Mouse (Mus musculus) embryonic fibroblast, embryonic 13.5 days (primary cell): Measurements from ENCODE around the gene Ankrd65.

Source experiments
- CTCF ChIP-seq: IDR thresholded peaks from 2 replicates; pipeline ENCODE4 v1.5.1; 2011; ENCODE audit warnings: mild to moderate bottlenecking, control low read depth, low read length, moderate library complexity, borderline replicate concordance; ENCODE audit not compliant: insufficient read depth
- POLR2A ChIP-seq: IDR thresholded peaks from 2 replicates; pipeline ENCODE4 v1.6.1; 2011; ENCODE audit warnings: low read depth, mild to moderate bottlenecking, control low read depth, low read length, moderate library complexity

DNA sequence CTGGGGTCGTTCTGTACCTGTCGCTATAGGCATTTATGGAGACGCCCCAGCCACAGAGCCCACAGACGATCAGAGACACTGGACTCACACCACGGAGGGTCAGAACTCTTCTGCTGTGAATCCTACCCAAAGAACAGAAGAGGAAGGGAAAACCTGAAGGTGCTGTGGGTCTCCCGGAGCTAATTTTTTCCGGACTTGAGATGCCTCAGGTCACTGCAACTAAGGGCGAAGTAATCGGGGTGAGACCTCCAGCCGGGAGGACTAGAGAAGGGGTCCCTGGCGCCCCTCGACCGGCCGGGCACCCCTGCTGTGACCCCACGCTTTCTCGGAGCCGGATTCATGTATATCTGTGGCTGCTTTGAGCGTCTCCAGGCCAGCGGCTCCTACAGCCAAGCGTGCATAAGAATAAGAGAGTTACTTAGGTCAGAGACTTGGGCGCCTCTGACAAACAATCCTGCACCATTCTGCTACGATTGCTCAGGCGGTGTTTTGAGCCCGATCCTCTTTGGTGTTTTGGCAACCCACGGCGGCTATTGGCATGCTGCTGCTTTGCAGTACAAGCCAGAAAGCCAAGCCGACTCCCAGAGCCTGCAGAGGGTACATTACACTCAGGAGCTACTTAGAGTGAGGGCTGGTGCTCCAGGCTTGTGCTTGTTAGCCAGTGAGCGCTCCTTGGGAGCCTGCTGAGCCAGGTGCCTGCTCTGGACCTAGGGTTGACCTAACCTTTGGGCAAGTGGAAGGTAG, 28.7 kb upstream of the Ankrd65 start:
- TF ChIP-seq CTCF (no peak), POLR2A (no peak)
